Mouse (Mus musculus): Measurements from ENCODE around the gene Srd5a1.

- TF ChIP-seq CTCF (IDR thresholded peaks at IDR 0.05; ENCODE audit: low read depth) (no peak), EP300 (IDR thresholded peaks at IDR 0.05; ENCODE audit: low read depth) (no peak)
These were observed 33.9 kb downstream of the Srd5a1 start for GRCm38 (mm10) chr13:69577181-69577834.
